Mouse (Mus musculus) hindbrain, embryonic 14.5 days (tissue): ENCODE data around the gene Cldn5. TPM values are rescaled to one million over a fixed set of nuclear protein-coding genes. Genes with fewer than 3 reads are reported as not detected.

Experiments used
- ATAC-seq: fragments of 200-750 bp; cut with Nextera tagmentation; 2 replicates; pipeline ENCODE4 v1.8.0; 2017; ENCODE audit warnings: moderate number of reproducible peaks, mild to moderate bottlenecking, moderate TSS enrichment, moderate library complexity; ENCODE audit not compliant: low FRiP score
- DNase-seq: peaks from one replicate; pipeline ENCODE4 v3.0.0-alpha.2; 2015; ENCODE audit warnings: low spot score
- H3K27ac ChIP-seq: fragments of 300-500 bp; sonication (generic); 2 replicates; pipeline ENCODE4 v1.5.1; 2014; ENCODE audit warnings: mild to moderate bottlenecking, moderate library complexity
- H3K27me3 ChIP-seq: fragments of 300-500 bp; sonication (generic); 2 replicates; pipeline ENCODE4 v1.6.1; 2014; ENCODE audit warnings: mild to moderate bottlenecking, low read length, mixed read lengths; ENCODE audit not compliant: control insufficient read depth, insufficient read depth
- H3K36me3 ChIP-seq: fragments of 300-500 bp; sonication (generic); replicated peaks from 2 replicates; pipeline ENCODE4 v1.6.1; 2014; ENCODE audit not compliant: control insufficient read depth, insufficient read depth
- H3K4me1 ChIP-seq: fragments of 300-500 bp; sonication (generic); replicated peaks from 2 replicates; pipeline ENCODE4 v1.6.1; 2014; ENCODE audit warnings: antibody characterized with exemption, low read length, mixed read lengths; ENCODE audit not compliant: control insufficient read depth, insufficient read depth
- H3K4me2 ChIP-seq: fragments of 300-500 bp; sonication (generic); replicated peaks from 2 replicates; pipeline ENCODE4 v1.6.1; 2014; ENCODE audit warnings: mild to moderate bottlenecking, moderate library complexity
- H3K4me3 ChIP-seq: fragments of 300-500 bp; sonication (generic); replicated peaks from 2 replicates; pipeline ENCODE4 v1.5.1; 2014; ENCODE audit warnings: mild to moderate bottlenecking, low read length
- H3K9ac ChIP-seq: fragments of 300-500 bp; sonication (generic); 2 replicates; pipeline ENCODE4 v1.6.1; 2014
- H3K9me3 ChIP-seq: fragments of 300-500 bp; sonication (generic); 2 replicates; pipeline ENCODE4 v1.6.1; 2016; ENCODE audit warnings: low read length; ENCODE audit not compliant: control insufficient read depth
- WGBS: fragments of 180-500 bp; shearing (Covaris S2); extraction: QIAGEN DNeasy Blood & Tissue Kit; methylation state at CpG from one replicate; pipeline ENCODE4 v1.1.7; 2014; 5-methylcytosine and 5-hydroxymethylcytosine counted together
- polyA plus RNA-seq: library from polyadenylated mRNA; unstranded; fragments of >200 nt; fragmentation: Nextera tagmentation; extraction: Ambion mirVana; gene quantifications from 2 replicates; pipeline ENCODE4 v1.2.1, GENCODE M21; 2014

The Cldn5 gene
- polyA plus RNA-seq, 1 experiment from 2014 or later: 122 TPM

DNA sequence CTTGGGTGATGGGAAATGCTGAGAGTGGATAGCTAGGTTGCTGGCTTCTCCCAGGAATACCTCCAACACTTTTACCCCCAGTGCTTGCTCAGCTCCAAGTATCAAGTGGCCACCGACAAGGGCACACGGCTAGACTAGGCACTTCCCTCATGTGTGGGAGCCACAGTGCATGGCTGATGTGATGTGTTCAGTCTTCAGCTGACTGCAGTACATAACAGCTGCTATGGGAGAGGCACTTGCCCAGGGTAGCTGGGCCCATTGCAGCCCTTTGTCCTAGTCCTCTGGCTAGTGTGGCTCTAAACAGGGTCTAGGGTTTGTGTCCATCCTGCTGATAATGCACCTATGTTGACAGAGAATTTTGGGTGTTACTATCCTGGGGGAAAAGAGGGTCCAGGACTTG lies 1.8 kb downstream of the Cldn5 start:
- Histone ChIP-seq H3K4me2 (no peak overlapping the region), H3K27ac (no peak overlapping the region), H3K4me3 (peak overlapping the region; percentile 48), H3K9me3 (no peaks in the 10 kb centered on the region), H3K27me3 (peaks cover 43% of the 10 kb centered on the region), H3K4me1 (peaks cover 6% of the 10 kb centered on the region; the same call in 1 of the 2 replicates), H3K9ac (peak overlapping the region; percentile 2; the same call in 1 of the 2 replicates), H3K36me3 (no peaks in the 10 kb centered on the region)
- no peak for DNase-seq
- ATAC-seq: no peak
- 66% methylated on average over 2 of the region's 2 CpGs for WGBS

DNA sequence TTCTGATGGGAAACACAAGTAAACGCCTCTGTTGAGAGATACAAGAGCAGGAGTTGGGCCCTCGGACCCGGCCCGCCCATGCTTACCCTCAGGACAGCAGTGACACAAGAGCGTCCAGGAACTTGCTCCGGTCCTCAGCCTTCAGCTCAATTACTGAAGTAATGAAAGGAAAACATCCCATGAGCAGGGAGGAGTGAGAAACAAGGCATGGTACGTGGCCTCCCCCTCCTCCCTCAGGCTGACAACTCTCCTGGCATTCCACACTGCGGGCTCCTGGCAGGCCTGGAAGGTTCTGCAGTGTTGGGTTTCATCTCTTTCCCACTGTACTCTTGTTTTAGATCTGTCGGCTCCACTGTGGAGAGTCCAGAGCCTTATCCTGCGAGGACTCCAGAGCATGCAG lies 5.2 kb downstream of the Cldn5 start:
- DNase-seq: no peak
- no peak for ATAC-seq
- Histone ChIP-seq H3K27me3 (peaks cover 26% of the 10 kb centered on the region), H3K4me2 (no peak overlapping the region), H3K9ac (no peak overlapping the region), H3K9me3 (no peaks in the 10 kb centered on the region), H3K4me3 (no peak overlapping the region), H3K4me1 (peaks cover 6% of the 10 kb centered on the region; the same call in 1 of the 2 replicates), H3K36me3 (no peaks in the 10 kb centered on the region), H3K27ac (no peak overlapping the region)
- WGBS: 94% methylated on average over 10 of the region's 10 CpGs

DNA sequence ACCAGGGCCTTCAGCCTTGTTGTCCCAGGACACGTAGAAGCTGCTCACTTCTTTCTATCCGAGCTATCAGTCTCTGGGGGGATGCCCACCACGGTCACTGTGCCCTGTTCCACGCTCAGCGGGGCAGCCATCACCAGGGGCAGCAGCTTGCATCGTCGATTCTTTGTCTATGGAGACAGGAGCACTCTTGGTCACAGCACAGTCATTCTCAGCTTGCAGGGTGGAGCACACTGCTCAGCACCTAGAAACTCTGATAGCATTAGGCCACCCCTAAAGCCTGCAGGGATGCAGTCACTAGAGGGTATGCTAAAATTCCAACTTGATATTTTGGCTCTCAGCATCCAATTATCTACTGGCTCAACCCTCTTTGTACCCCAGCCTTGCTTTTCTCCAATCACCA lies 8.4 kb downstream of the Cldn5 start:
- DNase-seq: no peak
- no peak overlapping the region for H3K9ac ChIP-seq
- WGBS: 93% methylated on average over 7 of the region's 7 CpGs
- no peak overlapping the region for H3K4me2 ChIP-seq
- H3K36me3 ChIP-seq: no peaks in the 10 kb centered on the region
- no peaks in the 10 kb centered on the region for H3K4me1 ChIP-seq
- ATAC-seq: no peak
- no peak overlapping the region for H3K27ac ChIP-seq
- H3K4me3 ChIP-seq: no peak overlapping the region
- H3K27me3 ChIP-seq: no peaks in the 10 kb centered on the region
- no peaks in the 10 kb centered on the region for H3K9me3 ChIP-seq

DNA sequence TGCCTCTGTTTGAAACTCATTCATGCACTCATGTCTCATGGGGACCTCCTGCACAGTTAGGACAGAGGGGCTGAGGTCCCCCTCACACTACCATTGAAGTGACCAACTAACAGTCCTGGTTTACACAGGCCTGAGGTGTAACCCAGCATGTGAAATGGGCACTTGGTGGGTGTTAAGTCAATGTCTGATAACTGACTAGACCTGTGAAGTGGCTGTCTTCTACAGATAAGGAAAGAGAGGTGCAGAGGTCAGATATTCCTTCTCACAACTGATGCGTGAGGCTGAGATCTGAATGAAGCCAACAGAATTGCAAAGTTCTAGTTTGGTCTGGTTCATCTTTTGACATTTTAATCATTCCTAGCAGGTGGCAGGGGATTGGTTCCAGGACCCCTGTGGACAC lies 8.8 kb downstream of the Cldn5 start:
- Histone ChIP-seq H3K27ac (no peak overlapping the region), H3K36me3 (no peaks in the 10 kb centered on the region), H3K9me3 (no peaks in the 10 kb centered on the region), H3K4me2 (no peak overlapping the region), H3K4me1 (no peaks in the 10 kb centered on the region), H3K27me3 (no peaks in the 10 kb centered on the region), H3K4me3 (no peak overlapping the region), H3K9ac (no peak overlapping the region)
- ATAC-seq: no peak
- DNase-seq: no peak
- WGBS: 72% methylated on average over 1 of the region's 1 CpGs

DNA sequence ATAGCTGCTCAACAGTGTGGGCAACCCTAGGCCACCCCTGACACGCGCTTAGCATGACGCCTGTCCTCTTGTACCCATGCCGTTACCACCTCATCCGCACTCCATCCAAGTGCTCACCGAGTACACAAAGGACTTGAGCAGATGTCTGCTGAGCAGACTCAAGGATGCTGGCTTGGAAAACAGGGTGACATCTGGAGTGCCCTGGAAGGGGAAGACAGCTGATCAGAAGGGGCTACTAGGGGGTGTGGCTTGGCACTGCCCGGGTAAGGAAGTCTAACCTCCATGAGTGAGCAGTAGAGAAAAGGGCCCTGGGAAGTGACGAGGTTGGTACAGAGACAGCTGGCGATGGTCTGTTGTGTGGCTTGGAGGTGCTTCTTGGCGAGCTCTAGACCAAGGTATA lies 10.0 kb downstream of the Cldn5 start:
- WGBS: 92% methylated on average over 10 of the region's 10 CpGs
- no peaks in the 10 kb centered on the region for H3K36me3 ChIP-seq
- no peaks in the 10 kb centered on the region for H3K4me1 ChIP-seq
- H3K27me3 ChIP-seq: no peaks in the 10 kb centered on the region
- DNase-seq: no peak
- no peak overlapping the region for H3K9ac ChIP-seq
- ATAC-seq: no peak
- no peak overlapping the region for H3K4me2 ChIP-seq
- H3K4me3 ChIP-seq: no peak overlapping the region
- H3K9me3 ChIP-seq: no peaks in the 10 kb centered on the region
- H3K27ac ChIP-seq: no peak overlapping the region

DNA sequence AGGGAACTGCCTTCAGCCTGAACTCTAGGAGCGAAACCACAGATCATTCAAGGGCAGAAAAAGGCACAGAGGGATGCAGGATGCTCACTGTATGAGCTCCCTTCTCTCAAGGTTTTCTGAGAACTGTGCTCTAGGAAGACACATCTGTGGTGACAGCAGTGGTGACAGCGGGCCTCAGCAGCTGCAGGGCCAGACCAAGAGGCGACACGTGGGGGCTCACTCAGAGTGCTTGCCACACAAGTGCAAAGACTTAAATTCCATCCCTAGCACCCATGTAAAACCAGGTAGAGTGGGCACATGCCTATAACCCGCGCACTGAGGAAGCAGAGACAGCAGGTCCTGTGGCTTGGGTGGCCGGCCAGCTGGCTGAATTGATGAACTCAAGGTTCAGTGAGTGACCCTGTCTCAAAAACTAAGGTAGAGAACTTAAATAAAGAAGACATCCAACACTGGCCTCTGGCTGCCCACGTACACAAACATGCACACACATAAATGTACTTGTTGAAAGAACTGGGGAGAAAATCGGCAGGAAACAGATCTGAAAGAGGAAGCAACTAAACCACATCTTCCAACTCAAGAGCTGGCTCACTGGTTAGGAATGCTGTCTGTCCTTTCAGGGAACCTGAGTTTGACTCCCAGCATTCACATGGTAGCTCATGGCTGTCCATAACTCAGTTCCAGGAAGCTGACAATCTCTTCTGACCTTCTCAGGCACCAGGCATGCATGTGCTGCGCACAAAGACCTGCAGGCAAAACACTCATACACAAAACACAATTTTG lies 12.2 kb downstream of the Cldn5 start:
- no peaks in the 10 kb centered on the region for H3K4me1 ChIP-seq
- WGBS: 90% methylated on average over 10 of the region's 10 CpGs

DNA sequence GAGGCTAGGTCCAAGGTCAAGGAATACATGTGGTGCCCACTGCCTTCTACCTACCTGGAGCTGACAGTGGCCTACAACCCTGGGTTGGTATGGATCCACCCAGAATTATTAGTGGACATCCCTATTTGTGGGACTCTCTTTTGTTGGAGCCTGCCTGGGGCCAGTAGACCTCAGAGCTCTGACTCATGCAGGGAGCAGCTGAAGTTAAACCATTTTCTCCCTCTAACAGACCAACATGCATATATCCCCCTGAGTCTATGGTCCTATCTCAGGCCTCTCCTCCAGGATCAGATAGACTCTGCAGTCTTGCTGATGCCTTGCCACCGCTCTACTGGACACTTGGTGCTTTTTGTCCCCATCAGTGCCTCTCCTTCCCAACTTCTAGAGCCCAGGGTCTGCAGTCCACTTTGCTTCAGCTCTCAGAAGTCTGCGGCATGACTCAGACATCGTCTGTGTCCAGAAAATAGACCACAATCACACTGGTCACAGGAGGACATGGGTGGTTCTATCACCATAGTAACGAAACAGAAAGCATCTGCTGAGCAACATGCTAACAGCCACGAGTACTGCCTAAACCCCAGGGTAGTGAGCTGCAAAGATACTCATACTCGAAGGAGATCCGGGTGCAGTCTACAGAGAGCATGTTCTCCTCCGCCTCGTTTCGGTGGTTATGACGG lies 18.7 kb downstream of the Cldn5 start:
- DNase-seq: no peak
- Histone ChIP-seq H3K4me2 (no peak overlapping the region), H3K9me3 (no peaks in the 10 kb centered on the region), H3K4me3 (no peak overlapping the region), H3K27ac (no peak overlapping the region), H3K27me3 (no peaks in the 10 kb centered on the region), H3K36me3 (no peaks in the 10 kb centered on the region), H3K9ac (no peak overlapping the region), H3K4me1 (no peaks in the 10 kb centered on the region)
- 84% methylated on average over 11 of the region's 11 CpGs for WGBS
- ATAC-seq: no peak

More for the DNA sequence above, 12.2 kb downstream of the Cldn5 start:
- Histone ChIP-seq H3K27ac (no peak overlapping the region), H3K9me3 (no peaks in the 10 kb centered on the region), H3K27me3 (no peaks in the 10 kb centered on the region), H3K36me3 (no peaks in the 10 kb centered on the region), H3K9ac (no peak overlapping the region), H3K4me3 (no peak overlapping the region), H3K4me2 (no peak overlapping the region)
- ATAC-seq: no peak
- no peak for DNase-seq

DNA sequence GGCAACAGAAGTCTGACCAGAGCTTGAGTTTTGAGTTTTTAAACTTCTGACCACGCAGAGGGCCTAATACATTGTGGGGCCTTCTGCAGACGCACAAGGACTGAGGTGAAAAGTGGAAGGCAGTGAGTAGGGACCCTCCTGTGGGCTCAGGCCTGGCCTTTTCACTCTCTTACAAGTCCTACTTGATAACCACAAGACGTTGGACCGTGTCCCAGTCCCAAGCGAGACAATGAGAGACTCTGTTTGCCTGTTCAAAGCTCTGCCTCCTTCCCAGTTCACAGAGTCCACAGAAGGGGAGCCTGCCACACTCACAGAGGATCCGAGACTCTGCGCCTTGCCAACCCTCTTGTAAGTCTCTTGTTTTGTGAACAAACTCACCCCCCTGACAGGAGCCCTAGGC lies 20.0 kb downstream of the Cldn5 start:
- DNase-seq (no peak), ATAC-seq (no peak)
- H3K9ac ChIP-seq: no peak overlapping the region
- H3K9me3 ChIP-seq: no peaks in the 10 kb centered on the region
- 0 out of 2 replicates have a peak, but pooled peaks cover 3% of the 10 kb centered on the region for H3K36me3 ChIP-seq
- H3K27me3 ChIP-seq: no peaks in the 10 kb centered on the region
- no peak overlapping the region for H3K4me2 ChIP-seq
- WGBS: 90% methylated on average over 7 of the region's 7 CpGs
- no peaks in the 10 kb centered on the region for H3K4me1 ChIP-seq
- no peak overlapping the region for H3K4me3 ChIP-seq
- H3K27ac ChIP-seq: no peak overlapping the region

DNA sequence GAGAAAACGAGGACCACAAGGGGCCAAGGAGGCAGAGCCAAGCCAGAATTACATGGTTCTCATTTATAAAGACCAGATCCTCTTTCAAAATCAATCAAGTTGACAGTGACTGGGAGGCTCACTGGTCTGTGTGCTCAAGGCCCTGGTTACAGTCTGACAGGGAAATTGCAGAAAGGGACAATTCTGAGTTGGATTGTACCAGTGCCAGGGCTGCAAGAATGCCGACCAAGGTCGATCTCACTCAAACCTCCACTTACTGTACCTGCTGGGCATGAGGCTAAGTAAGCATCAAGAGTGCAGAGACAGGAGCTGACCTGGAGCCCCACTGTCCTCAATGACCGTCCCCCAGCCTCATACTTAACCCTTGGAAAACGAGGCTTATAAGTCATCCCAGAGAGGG lies 21.5 kb downstream of the Cldn5 start:
- no peaks in the 10 kb centered on the region for H3K4me1 ChIP-seq

More for the DNA sequence above, 21.5 kb downstream of the Cldn5 start:
- no peak overlapping the region for H3K4me3 ChIP-seq
- H3K9me3 ChIP-seq: no peaks in the 10 kb centered on the region
- DNase-seq (no peak), ATAC-seq (no peak)
- 0 out of 2 replicates have a peak, but pooled peaks cover 4% of the 10 kb centered on the region for H3K36me3 ChIP-seq
- H3K27me3 ChIP-seq: no peaks in the 10 kb centered on the region
- H3K4me2 ChIP-seq: no peak overlapping the region
- WGBS: 93% methylated on average over 5 of the region's 5 CpGs
- H3K9ac ChIP-seq: no peak overlapping the region
- no peak overlapping the region for H3K27ac ChIP-seq
